ENCODE assay signal across 11 mouse cellular contexts in genomic region chr17:63434081-63434480, GRCm38 (mm10).
DNase-seq lines count a peak whose midpoint lies in the region; ATAC-seq and TF ChIP-seq lines count a peak whose summit lies in the region.
"Had no signal": no experiment of that assay in that cellular context is flagged by ENCODE, and none has a peak within 500 bp of the region (broad histone marks: within the 10 kb centered on the region; RNA-seq: fewer than 3 reads in every experiment).

No protein-coding gene starts in this region.

- no peak overlapping the region for H3K9ac ChIP-seq in forebrain, embryonic 13.5 days
- H3K9ac ChIP-seq: limb, embryonic 13.5 days; neural tube, embryonic 12.5 days had no signal

- DNase-seq in forebrain, embryonic 10.5 days (ENCODE audit: extremely low spot score, low spot score), result no peak
- peak; percentile 42 to 49 for DNase-seq in layer of hippocampus, adult 2 months (ENCODE audit: low spot score in 2 of 2)
- DNase-seq in layer of hippocampus, adult 11-12 months (ENCODE audit: low spot score), result no peak
- peak; percentile 73 for DNase-seq in embryo, embryonic 10.5 days (ENCODE audit: low spot score)
- DNase-seq in urinary bladder, postnatal 25 days (ENCODE audit: low spot score), result no peak

- H3K36me3 ChIP-seq in forebrain, embryonic 13.5 days (ENCODE audit: poor library complexity, severe bottlenecking), result no peaks in the 10 kb centered on the region
- no peaks in the 10 kb centered on the region for H3K36me3 ChIP-seq in forebrain, embryonic 10.5 days (replicated peaks)
- no peaks in the 10 kb centered on the region for H3K36me3 ChIP-seq in E14TG2a.4 (ENCODE audit: insufficient read depth, low read length)
- H3K36me3 ChIP-seq: neural tube, embryonic 12.5 days had no signal

- H3K9me3 ChIP-seq in forebrain, embryonic 13.5 days (replicated peaks), result no peaks in the 10 kb centered on the region
- H3K9me3 ChIP-seq in forebrain, embryonic 10.5 days, result no peaks in the 10 kb centered on the region
- no peaks in the 10 kb centered on the region for H3K9me3 ChIP-seq in E14TG2a.4 (ENCODE audit: low read length)
- H3K9me3 ChIP-seq: G1E; limb, embryonic 13.5 days; neural tube, embryonic 12.5 days had no signal

- peak; percentile 88 for TF ChIP-seq CTCF in layer of hippocampus, adult 2 months (conservative IDR thresholded peaks at IDR 0.05)
- peak; percentile 52 for TF ChIP-seq CTCF in E14TG2a.4 (conservative IDR thresholded peaks at IDR 0.05; ENCODE audit: low read length)

- H3K4me3 ChIP-seq in forebrain, embryonic 13.5 days, result no peak overlapping the region
- H3K4me3 ChIP-seq in forebrain, embryonic 10.5 days, result no peak overlapping the region
- no peak overlapping the region for H3K4me3 ChIP-seq in layer of hippocampus, adult 2 months
- H3K4me3 ChIP-seq in E14TG2a.4 (replicated peaks; ENCODE audit: low read length), result no peak overlapping the region
- H3K4me3 ChIP-seq: limb, embryonic 13.5 days; neural tube, embryonic 12.5 days had no signal

- H3K27me3 ChIP-seq in forebrain, embryonic 13.5 days, result no peaks in the 10 kb centered on the region
- H3K27me3 ChIP-seq in forebrain, embryonic 10.5 days (ENCODE audit: poor library complexity, severe bottlenecking), result no peaks in the 10 kb centered on the region
- no peaks in the 10 kb centered on the region for H3K27me3 ChIP-seq in E14TG2a.4 (ENCODE audit: insufficient read depth, low read length)
- H3K27me3 ChIP-seq: limb, embryonic 13.5 days; neural tube, embryonic 12.5 days had no signal

- WGBS in forebrain, embryonic 13.5 days, result 50% methylated on average over 6 of the region's 6 CpGs
- 52% methylated on average over 6 of the region's 6 CpGs for WGBS in forebrain, embryonic 10.5 days

- H3K4me1 ChIP-seq in forebrain, embryonic 13.5 days, result no peaks in the 10 kb centered on the region
- H3K4me1 ChIP-seq in forebrain, embryonic 10.5 days, result peaks cover 4% of the 10 kb centered on the region; the same call in 1 of the 2 replicates
- H3K4me1 ChIP-seq in E14TG2a.4 (replicated peaks; ENCODE audit: low read depth, low read length), result peaks cover 14% of the 10 kb centered on the region
- H3K4me1 ChIP-seq: neural tube, embryonic 12.5 days had no signal

- peak; percentile 16; the same call in 1 of the 2 replicates for ATAC-seq in forebrain, embryonic 13.5 days
- no peak for ATAC-seq in megakaryocyte-erythroid progenitor cell, adult 5-6 weeks (replicated peaks; ENCODE audit: low FRiP score, low TSS enrichment, poor library complexity, severe bottlenecking)

- H3K4me2 ChIP-seq in forebrain, embryonic 13.5 days, result no peak overlapping the region
- H3K4me2 ChIP-seq: limb, embryonic 13.5 days; neural tube, embryonic 12.5 days had no signal

- H3K27ac ChIP-seq in forebrain, embryonic 13.5 days, result no peak overlapping the region
- no peak overlapping the region for H3K27ac ChIP-seq in forebrain, embryonic 10.5 days
- no peak overlapping the region for H3K27ac ChIP-seq in layer of hippocampus, adult 2 months
- H3K27ac ChIP-seq: limb, embryonic 13.5 days; neural tube, embryonic 12.5 days had no signal

Comparison
In these comparisons a context has a peak if more than half of its experiments do, and no peak if none do; other contexts are left out.
1. DNase-seq: peak in layer of hippocampus, adult 2 months (2 of 2) and embryo, embryonic 10.5 days (single experiment); none in forebrain, embryonic 10.5 days (single experiment), layer of hippocampus, adult 11-12 months (single experiment) and urinary bladder, postnatal 25 days (single experiment).